Mouse (Mus musculus) thymus, postnatal 14 days (tissue): Measurements from ENCODE around the gene Rreb1.
A peak's percentile ranks its signal among the peaks of the same experiment; 100 is the strongest.

Experiments used
- DNase-seq: peaks from one replicate; pipeline ENCODE4 v3.0.0; 2021

Rreb1 gene

GRCm38 (mm10) chr13:37958498-37959238 lies 180.5 kb downstream of the Rreb1 start:
- no peak for DNase-seq

- DNase-seq: no peak
These were observed 181.2 kb downstream of the Rreb1 start for GRCm38 (mm10) chr13:37959239-37959907.

- no peak for DNase-seq
These were observed 181.7 kb downstream of the Rreb1 start for GRCm38 (mm10) chr13:37959936-37960335.

- DNase-seq: no peak
These were observed 184.3 kb downstream of the Rreb1 start for GRCm38 (mm10) chr13:37962541-37962940.

- peak; percentile 82 for DNase-seq
These were observed 185.3 kb downstream of the Rreb1 start for GRCm38 (mm10) chr13:37963354-37964007.

GRCm38 (mm10) chr13:37964128-37965087 lies 186.2 kb downstream of the Rreb1 start:
- no peak for DNase-seq

- no peak for DNase-seq
These were observed 187.1 kb downstream of the Rreb1 start for GRCm38 (mm10) chr13:37965126-37965914.

- no peak for DNase-seq
These were observed 188.3 kb downstream of the Rreb1 start for GRCm38 (mm10) chr13:37966256-37967051.

GRCm38 (mm10) chr13:37967052-37967437 lies 188.8 kb downstream of the Rreb1 start:
- no peak for DNase-seq

GRCm38 (mm10) chr13:37967565-37967964 lies 189.4 kb downstream of the Rreb1 start:
- DNase-seq: no peak

- DNase-seq: peak; percentile 89
These were observed 191.1 kb downstream of the Rreb1 start for GRCm38 (mm10) chr13:37969337-37969736.

- no peak for DNase-seq
These were observed 191.8 kb downstream of the Rreb1 start for GRCm38 (mm10) chr13:37969988-37970387.

GRCm38 (mm10) chr13:37970887-37971530 lies 192.8 kb downstream of the Rreb1 start:
- no peak for DNase-seq

GRCm38 (mm10) chr13:37974036-37974435 lies 195.8 kb downstream of the Rreb1 start:
- no peak for DNase-seq

GRCm38 (mm10) chr13:37974731-37975130 lies 196.5 kb downstream of the Rreb1 start:
- DNase-seq: no peak

- no peak for DNase-seq
These were observed 201.3 kb downstream of the Rreb1 start for GRCm38 (mm10) chr13:37979506-37979905.

- no peak for DNase-seq
These were observed 202.1 kb downstream of the Rreb1 start for GRCm38 (mm10) chr13:37980346-37980745.

GRCm38 (mm10) chr13:37981063-37981462 lies 202.9 kb downstream of the Rreb1 start:
- DNase-seq: no peak

GRCm38 (mm10) chr13:37986166-37986565 lies 208.0 kb downstream of the Rreb1 start:
- DNase-seq: no peak

- no peak for DNase-seq
These were observed 211.5 kb downstream of the Rreb1 start for GRCm38 (mm10) chr13:37989701-37990100.
